Mouse (Mus musculus) bone marrow, adult 2 months (tissue): Measurements from ENCODE around the gene Zfp518b.

Source experiments
- CTCF ChIP-seq: fragments of 200-500 bp; IDR thresholded peaks from 2 replicates; pipeline ENCODE4 v1.5.1; 2011; ENCODE audit warnings: low read length, control low read depth; ENCODE audit not compliant: control insufficient read depth, insufficient read depth
- POLR2A ChIP-seq: fragments of 200-500 bp; IDR thresholded peaks from 2 replicates; pipeline ENCODE4 v1.6.1; 2011; ENCODE audit warnings: low read depth, mild to moderate bottlenecking, control low read depth, low read length, borderline replicate concordance; ENCODE audit not compliant: control insufficient read depth

GRCm38 (mm10) chr5:38632463-38633449 is 51.9 kb downstream of the Zfp518b start:
- peak; percentile 23; the same call in 1 of the 2 replicates for TF ChIP-seq CTCF
- no peak for TF ChIP-seq POLR2A
